Mouse (Mus musculus) cerebellum, postnatal 10 days (tissue): ENCODE data around the gene C5ar1.
"Not testable (repeated sequence)": the region's sequence is repeated elsewhere in the genome, so short reads cannot be mapped to it uniquely, and the experiment has no call there.

Experiments used
- DNase-seq, 2 experiments: peaks; one replicate each; pipeline ENCODE4 v3.0.0; 2021; ENCODE audit warnings: mixed read lengths in 2 of 2

Gene C5ar1

GRCm38 (mm10) chr7:16274922-16275890 lies 15.9 kb upstream of the C5ar1 start:
- DNase-seq, result peak in 1 of 2 experiments; percentile 24

- DNase-seq, result peak in 1 of 2 experiments; percentile 83
These were observed 14.4 kb upstream of the C5ar1 start for GRCm38 (mm10) chr7:16273766-16274140.

GRCm38 (mm10) chr7:16273081-16273765 lies 13.9 kb upstream of the C5ar1 start, which contains the start of gene Inafm1:
Inafm1 (minus strand) TSS chr7:16273617.
- peak; percentile 94 to 96 for DNase-seq

GRCm38 (mm10) chr7:16272681-16273080 lies 13.3 kb upstream of the C5ar1 start:
- DNase-seq, result peak; percentile 83

GRCm38 (mm10) chr7:16271139-16271538 lies 11.8 kb upstream of the C5ar1 start:
- no peak for DNase-seq

- DNase-seq, result not testable (repeated sequence)
These were observed 7.3 kb upstream of the C5ar1 start for GRCm38 (mm10) chr7:16266593-16266992.

- no peak for DNase-seq
These were observed 6.5 kb upstream of the C5ar1 start for GRCm38 (mm10) chr7:16265856-16266255.

GRCm38 (mm10) chr7:16263843-16264242 lies 4.5 kb upstream of the C5ar1 start:
- no peak for DNase-seq

GRCm38 (mm10) chr7:16263015-16263787 lies 3.9 kb upstream of the C5ar1 start:
- peak; percentile 89 to 92 for DNase-seq

- no peak for DNase-seq
These were observed 1.8 kb upstream of the C5ar1 start for GRCm38 (mm10) chr7:16261097-16261496.

- DNase-seq, result no peak
These were observed 1.5 kb downstream of the C5ar1 start for GRCm38 (mm10) chr7:16257830-16258229.

- not testable (repeated sequence) for DNase-seq
These were observed 3.4 kb downstream of the C5ar1 start for GRCm38 (mm10) chr7:16255963-16256362.

GRCm38 (mm10) chr7:16254195-16254594 lies 5.1 kb downstream of the C5ar1 start:
- DNase-seq, result no peak

GRCm38 (mm10) chr7:16250687-16251086 lies 8.7 kb downstream of the C5ar1 start:
- DNase-seq, result no peak

- DNase-seq, result no peak
These were observed 13.4 kb downstream of the C5ar1 start for GRCm38 (mm10) chr7:16245958-16246357.

- no peak for DNase-seq
These were observed 15.3 kb downstream of the C5ar1 start, which contains the start of gene C5ar2 for GRCm38 (mm10) chr7:16244067-16244466. C5ar2 (minus strand) TSS chr7:16244154.

GRCm38 (mm10) chr7:16242198-16242597 lies 17.1 kb downstream of the C5ar1 start:
- no peak for DNase-seq

GRCm38 (mm10) chr7:16241787-16242186 lies 17.6 kb downstream of the C5ar1 start:
- DNase-seq, result no peak

- DNase-seq, result no peak
These were observed 18.4 kb downstream of the C5ar1 start for GRCm38 (mm10) chr7:16240978-16241303.

- DNase-seq, result no peak
These were observed 18.9 kb downstream of the C5ar1 start for GRCm38 (mm10) chr7:16240281-16240977.

GRCm38 (mm10) chr7:16239554-16239997 lies 19.8 kb downstream of the C5ar1 start:
- no peak for DNase-seq

GRCm38 (mm10) chr7:16229869-16230268 lies 29.5 kb downstream of the C5ar1 start:
- DNase-seq, result no peak
